Mouse (Mus musculus): Measurements from ENCODE around the gene Itga11. TPM values are rescaled to one million over a fixed set of nuclear protein-coding genes. Genes with fewer than 3 reads are reported as not detected.
"Not testable (repeated sequence)": the region's sequence is repeated elsewhere in the genome, so short reads cannot be mapped to it uniquely, and the experiment has no call there.

The Itga11 gene
- polyA plus RNA-seq, 1 experiment, result 3.8 TPM

- TF ChIP-seq CTCF (IDR thresholded peaks at IDR 0.05; ENCODE audit: extremely low read depth, insufficient read length, insufficient replicate concordance, low read depth, low read length) (no peak), POLR2A (IDR thresholded peaks at IDR 0.05; ENCODE audit: low read depth, low read length) (no peak)
- WGBS, result 69% methylated on average over 12 of the region's 12 CpGs
- Histone ChIP-seq H3K36me3 (ENCODE audit: control insufficient read depth, insufficient read depth, low read length) (no peaks in the 10 kb centered on the region), H3K4me1 (ENCODE audit: control insufficient read depth, insufficient read depth, insufficient read length, low read length) (no peaks in the 10 kb centered on the region), H3K4me3 (ENCODE audit: low read depth, low read length) (no peak overlapping the region), H3K27ac (ENCODE audit: insufficient read depth, low read depth, low read length) (no peak overlapping the region), H3K27me3 (ENCODE audit: control insufficient read depth, insufficient read depth, low read length) (no peaks in the 10 kb centered on the region)
Observed at GRCm38 (mm10) chr9:62817099-62817571, 139.5 kb downstream of the Itga11 start.

- 40% methylated on average over 4 of the region's 4 CpGs for WGBS
- H3K4me3 ChIP-seq (ENCODE audit: low read depth, low read length), result no peak overlapping the region
- no peaks in the 10 kb centered on the region for H3K4me1 ChIP-seq (ENCODE audit: control insufficient read depth, insufficient read depth, insufficient read length, low read length)
- TF ChIP-seq CTCF (IDR thresholded peaks at IDR 0.05; ENCODE audit: extremely low read depth, insufficient read length, insufficient replicate concordance, low read depth, low read length) (no peak), POLR2A (IDR thresholded peaks at IDR 0.05; ENCODE audit: low read depth, low read length) (no peak)
- no peak overlapping the region for H3K27ac ChIP-seq (ENCODE audit: insufficient read depth, low read depth, low read length)
- H3K36me3 ChIP-seq (ENCODE audit: control insufficient read depth, insufficient read depth, low read length), result no peaks in the 10 kb centered on the region
- H3K27me3 ChIP-seq (ENCODE audit: control insufficient read depth, insufficient read depth, low read length), result no peaks in the 10 kb centered on the region
Observed at GRCm38 (mm10) chr9:62817828-62818614, 140.4 kb downstream of the Itga11 start.

- no peak overlapping the region for H3K4me3 ChIP-seq (ENCODE audit: low read depth, low read length)
- H3K4me1 ChIP-seq (ENCODE audit: control insufficient read depth, insufficient read depth, insufficient read length, low read length), result no peaks in the 10 kb centered on the region
- TF ChIP-seq CTCF (IDR thresholded peaks at IDR 0.05; ENCODE audit: extremely low read depth, insufficient read length, insufficient replicate concordance, low read depth, low read length) (no peak), POLR2A (IDR thresholded peaks at IDR 0.05; ENCODE audit: low read depth, low read length) (no peak)
- no peaks in the 10 kb centered on the region for H3K27me3 ChIP-seq (ENCODE audit: control insufficient read depth, insufficient read depth, low read length)
- WGBS, result 83% methylated on average over 3 of the region's 3 CpGs
- H3K36me3 ChIP-seq (ENCODE audit: control insufficient read depth, insufficient read depth, low read length), result no peaks in the 10 kb centered on the region
- H3K27ac ChIP-seq (ENCODE audit: insufficient read depth, low read depth, low read length), result no peak overlapping the region
Observed at GRCm38 (mm10) chr9:62819494-62819893, 141.9 kb downstream of the Itga11 start.

GRCm38 (mm10) chr9:62819910-62820309 is 142.3 kb downstream of the Itga11 start:
- not testable (repeated sequence) for H3K4me3 ChIP-seq (ENCODE audit: low read depth, low read length); H3K27me3 ChIP-seq (ENCODE audit: control insufficient read depth, insufficient read depth, low read length); H3K27ac ChIP-seq (ENCODE audit: insufficient read depth, low read depth, low read length); H3K36me3 ChIP-seq (ENCODE audit: control insufficient read depth, insufficient read depth, low read length); H3K4me1 ChIP-seq (ENCODE audit: control insufficient read depth, insufficient read depth, insufficient read length, low read length)
- 88% methylated on average over 6 of the region's 6 CpGs for WGBS

- H3K4me3 ChIP-seq (ENCODE audit: low read depth, low read length), result no peak overlapping the region
- WGBS, result 84% methylated on average over 6 of the region's 6 CpGs
- H3K27me3 ChIP-seq (ENCODE audit: control insufficient read depth, insufficient read depth, low read length), result no peaks in the 10 kb centered on the region
- H3K4me1 ChIP-seq (ENCODE audit: control insufficient read depth, insufficient read depth, insufficient read length, low read length), result no peaks in the 10 kb centered on the region; the same call in 1 of the 2 replicates
- H3K36me3 ChIP-seq (ENCODE audit: control insufficient read depth, insufficient read depth, low read length), result no peaks in the 10 kb centered on the region
- TF ChIP-seq POLR2A (IDR thresholded peaks at IDR 0.05; ENCODE audit: low read depth, low read length) (no peak), CTCF (IDR thresholded peaks at IDR 0.05; ENCODE audit: extremely low read depth, insufficient read length, insufficient replicate concordance, low read depth, low read length) (no peak)
- H3K27ac ChIP-seq (ENCODE audit: insufficient read depth, low read depth, low read length), result no peak overlapping the region
Observed at GRCm38 (mm10) chr9:62820829-62821228, 143.2 kb downstream of the Itga11 start.

- Histone ChIP-seq H3K27ac (ENCODE audit: insufficient read depth, low read depth, low read length) (no peak overlapping the region), H3K36me3 (ENCODE audit: control insufficient read depth, insufficient read depth, low read length) (no peaks in the 10 kb centered on the region), H3K4me1 (ENCODE audit: control insufficient read depth, insufficient read depth, insufficient read length, low read length) (no peaks in the 10 kb centered on the region; the same call in 1 of the 2 replicates), H3K27me3 (ENCODE audit: control insufficient read depth, insufficient read depth, low read length) (no peaks in the 10 kb centered on the region), H3K4me3 (ENCODE audit: low read depth, low read length) (no peak overlapping the region)
- WGBS, result 97% methylated on average over 7 of the region's 7 CpGs
- no peak for TF ChIP-seq CTCF (IDR thresholded peaks at IDR 0.05; ENCODE audit: extremely low read depth, insufficient read length, insufficient replicate concordance, low read depth, low read length)
- TF ChIP-seq POLR2A (IDR thresholded peaks at IDR 0.05; ENCODE audit: low read depth, low read length), result no peak
Observed at GRCm38 (mm10) chr9:62821811-62822210, 144.2 kb downstream of the Itga11 start.

- no peaks in the 10 kb centered on the region for H3K36me3 ChIP-seq (ENCODE audit: control insufficient read depth, insufficient read depth, low read length)
- H3K27ac ChIP-seq (ENCODE audit: insufficient read depth, low read depth, low read length), result no peak overlapping the region
- H3K4me3 ChIP-seq (ENCODE audit: low read depth, low read length), result no peak overlapping the region
- H3K4me1 ChIP-seq (ENCODE audit: control insufficient read depth, insufficient read depth, insufficient read length, low read length), result no peaks in the 10 kb centered on the region; the same call in 1 of the 2 replicates
- 34% methylated on average over 9 of the region's 9 CpGs for WGBS
- TF ChIP-seq CTCF (IDR thresholded peaks at IDR 0.05; ENCODE audit: extremely low read depth, insufficient read length, insufficient replicate concordance, low read depth, low read length) (no peak), POLR2A (IDR thresholded peaks at IDR 0.05; ENCODE audit: low read depth, low read length) (no peak)
- H3K27me3 ChIP-seq (ENCODE audit: control insufficient read depth, insufficient read depth, low read length), result no peaks in the 10 kb centered on the region
Observed at GRCm38 (mm10) chr9:62825791-62826393, 148.3 kb downstream of the Itga11 start.

Data from small intestine, adult 2 months (tissue).